Mouse (Mus musculus): ENCODE results near the gene Zfp553.

DNA sequence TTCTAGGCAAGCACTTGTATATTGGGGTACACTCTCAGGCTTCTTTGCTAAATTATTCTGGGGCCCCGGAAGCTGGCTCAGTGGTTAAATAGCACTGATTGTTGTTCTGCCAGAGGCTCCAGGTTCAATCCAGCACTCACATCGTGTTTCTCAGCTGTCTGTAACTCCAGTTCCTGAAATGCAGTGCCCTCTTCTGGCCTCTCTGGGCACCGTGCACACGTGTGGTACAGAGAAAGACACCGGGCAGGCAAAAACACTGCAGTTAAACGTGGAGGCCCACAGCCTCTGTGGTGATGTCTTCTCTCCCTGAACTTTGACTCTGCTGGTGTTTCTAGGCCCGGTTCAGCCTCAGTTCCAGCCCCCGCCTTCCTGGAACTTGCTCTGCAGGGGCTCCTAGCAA lies 45.5 kb downstream of the Zfp553 start:
- TF ChIP-seq CTCF (IDR thresholded peaks at IDR 0.05) = peak; percentile 80
- TF ChIP-seq EP300 (IDR thresholded peaks at IDR 0.05) = no peak
